Mouse (Mus musculus) embryonic fibroblast, embryonic 13.5 days (primary cell): ENCODE data around the gene Plaur.

Experiments used
- CTCF ChIP-seq: IDR thresholded peaks from 2 replicates; pipeline ENCODE4 v1.5.1; 2011; ENCODE audit warnings: mild to moderate bottlenecking, control low read depth, low read length, moderate library complexity, borderline replicate concordance; ENCODE audit not compliant: insufficient read depth
- POLR2A ChIP-seq: IDR thresholded peaks from 2 replicates; pipeline ENCODE4 v1.6.1; 2011; ENCODE audit warnings: low read depth, mild to moderate bottlenecking, control low read depth, low read length, moderate library complexity

- TF ChIP-seq CTCF (no peak), POLR2A (no peak)
These were observed 60.5 kb downstream of the Plaur start for GRCm38 (mm10) chr7:24522805-24523204.
